Mouse (Mus musculus): Measurements from ENCODE around the gene Gm572.

Gene Gm572

GRCm38 (mm10) chr4:148715396-148715795 is 72.3 kb downstream of the Gm572 start:
- DNase-seq (ENCODE audit: low spot score) = no peak
